Mouse (Mus musculus) cerebellum, adult (tissue): ENCODE results near the gene Bsdc1.
"Not testable (repeated sequence)": the region's sequence is repeated elsewhere in the genome, so short reads cannot be mapped to it uniquely, and the experiment has no call there.

Experiments
- ATAC-seq: cut with Nextera tagmentation; 2 replicates; pipeline ENCODE4 v1.9.2; 2017; ENCODE audit warnings: mild to moderate bottlenecking, moderate library complexity, mixed read lengths; ENCODE audit not compliant: insufficient number of reproducible peaks, low FRiP score, low TSS enrichment

Gene Bsdc1

GRCm38 (mm10) chr4:129461183-129461960 is at the start of gene Bsdc1:
Gene Bsdc1 (plus strand): TSS chr4:129461581.
- ATAC-seq, result peak; percentile 96

GRCm38 (mm10) chr4:129415892-129416291 is 45.5 kb upstream of the Bsdc1 start:
- ATAC-seq, result no peak

- no peak for ATAC-seq
Measured at GRCm38 (mm10) chr4:129416478-129416877, 44.9 kb upstream of the Bsdc1 start.

- no peak for ATAC-seq
Measured at GRCm38 (mm10) chr4:129418321-129418720, 43.1 kb upstream of the Bsdc1 start.

GRCm38 (mm10) chr4:129440340-129441063 is 20.9 kb upstream of the Bsdc1 start, which contains the start of gene Zbtb8b:
Gene Zbtb8b (minus strand): TSS chr4:129440853.
- ATAC-seq, result peak; percentile 93

DNA sequence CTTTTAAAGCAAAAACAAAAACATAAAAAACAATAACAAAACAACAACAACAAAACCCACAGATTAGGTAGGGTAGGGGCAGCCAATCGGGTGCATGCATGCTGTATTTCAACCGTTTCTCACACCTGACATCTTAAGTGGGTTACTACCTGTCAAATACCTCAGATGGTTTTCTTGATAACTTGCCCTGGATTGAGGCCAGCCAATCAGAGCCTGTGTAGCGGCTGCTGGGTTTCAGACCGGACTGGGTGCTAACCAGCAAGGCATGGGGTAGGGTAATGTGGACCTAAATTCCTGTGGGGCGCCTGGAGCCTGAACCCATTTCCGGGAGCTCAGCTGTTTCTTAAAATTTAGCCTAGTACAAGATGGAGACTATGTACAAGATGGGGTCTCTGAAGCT is 20.2 kb upstream of the Bsdc1 start:
- no peak for ATAC-seq

- no peak for ATAC-seq
Measured at GRCm38 (mm10) chr4:129447360-129447759, 14.0 kb upstream of the Bsdc1 start.

DNA sequence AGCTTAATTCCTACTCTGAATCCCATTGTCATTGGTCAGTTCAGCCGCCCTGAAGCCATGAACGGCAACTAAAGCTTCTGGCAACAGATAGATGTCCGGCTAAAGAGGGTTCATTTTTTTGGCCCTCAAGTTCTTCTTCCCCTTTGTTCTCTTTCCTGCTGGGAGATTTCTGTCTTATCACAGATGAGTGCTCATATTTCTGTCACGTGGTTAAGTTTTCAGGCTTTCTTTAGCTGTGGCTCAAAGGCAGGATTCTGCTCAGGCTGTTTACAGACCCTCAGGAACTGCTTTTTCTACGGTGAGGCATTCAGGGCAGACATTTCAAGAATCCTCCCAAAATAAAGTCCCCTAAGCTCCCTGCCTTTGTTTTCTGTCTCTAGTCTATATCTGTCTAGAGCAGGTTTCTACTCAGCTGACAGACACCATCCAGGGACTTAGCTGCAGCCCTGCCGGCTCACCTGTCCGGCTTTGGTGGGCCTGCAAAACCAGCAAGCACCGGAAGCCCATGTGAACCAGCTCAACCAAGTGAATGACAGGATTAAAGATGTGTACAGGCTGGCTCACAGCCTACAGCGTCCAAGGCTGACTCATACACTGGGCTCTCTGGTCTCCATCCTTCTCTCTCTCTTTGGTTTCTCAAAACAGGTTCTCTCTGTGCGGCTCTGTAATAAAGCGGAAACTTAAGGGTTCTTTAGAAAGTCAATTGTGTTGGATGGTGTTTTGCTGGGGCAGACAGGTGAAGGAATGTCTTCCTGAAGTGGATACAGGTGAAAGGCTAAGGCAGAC is 13.4 kb upstream of the Bsdc1 start:
- ATAC-seq, result no peak

DNA sequence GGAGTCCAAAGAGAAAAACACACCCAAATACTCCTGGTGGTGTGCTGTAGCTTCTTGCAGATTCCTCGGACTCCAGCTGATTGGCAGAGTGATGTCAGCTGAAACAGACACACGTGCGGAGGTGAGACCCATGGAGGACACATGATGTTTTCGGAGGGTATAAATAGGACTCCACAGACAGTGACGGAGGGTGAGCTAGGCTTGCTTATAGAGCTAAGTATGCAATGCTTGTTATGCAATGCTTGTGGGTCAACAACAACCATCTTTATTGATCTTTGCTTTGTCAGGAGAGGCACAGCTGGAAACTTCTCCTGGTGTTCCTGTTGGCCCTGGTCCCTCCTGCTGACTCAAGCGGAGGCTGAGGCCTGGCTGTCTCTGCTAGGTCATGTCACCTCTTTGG is 12.7 kb upstream of the Bsdc1 start:
- ATAC-seq, result no peak

DNA sequence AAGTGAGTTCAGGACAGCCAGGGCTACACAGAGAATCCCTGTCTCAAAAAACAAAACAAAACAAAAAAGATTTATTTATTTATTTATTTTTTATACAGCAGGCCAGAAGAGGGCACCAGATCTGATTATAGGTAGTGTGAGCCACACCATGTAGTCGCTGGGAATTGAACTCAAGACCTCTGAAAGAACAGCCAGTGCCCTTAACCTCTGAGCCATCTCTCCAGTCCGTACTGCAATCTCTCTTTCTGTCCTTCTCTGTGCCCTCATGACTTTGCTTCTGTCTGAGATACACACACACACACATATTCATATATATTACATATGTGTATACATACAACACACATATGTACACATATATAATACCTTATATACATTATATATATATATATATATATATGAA is 10.5 kb upstream of the Bsdc1 start:
- ATAC-seq, result no peak

- ATAC-seq, result no peak
Measured at GRCm38 (mm10) chr4:129451471-129452169, 9.8 kb upstream of the Bsdc1 start.

DNA sequence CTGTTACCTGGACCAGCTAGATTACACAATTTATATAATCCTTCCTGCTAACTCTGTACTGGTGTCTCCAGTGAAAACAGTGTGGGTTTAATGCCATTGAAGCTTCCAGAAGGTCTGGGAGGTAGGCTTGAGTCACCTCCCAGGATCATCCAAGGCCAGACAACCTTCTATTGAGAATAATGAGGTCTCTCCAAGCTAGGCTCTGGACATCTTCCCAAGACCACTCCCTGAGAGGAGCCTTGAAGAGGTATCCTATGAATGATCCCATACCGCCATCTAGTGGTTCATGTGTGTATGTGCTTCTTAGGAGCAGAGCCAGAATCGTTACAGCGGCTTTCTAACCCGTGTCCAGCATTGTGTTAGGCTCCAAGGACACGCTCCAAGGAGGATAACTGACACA is 6.1 kb upstream of the Bsdc1 start:
- peak; percentile 81; the same call in 1 of the 2 replicates for ATAC-seq

DNA sequence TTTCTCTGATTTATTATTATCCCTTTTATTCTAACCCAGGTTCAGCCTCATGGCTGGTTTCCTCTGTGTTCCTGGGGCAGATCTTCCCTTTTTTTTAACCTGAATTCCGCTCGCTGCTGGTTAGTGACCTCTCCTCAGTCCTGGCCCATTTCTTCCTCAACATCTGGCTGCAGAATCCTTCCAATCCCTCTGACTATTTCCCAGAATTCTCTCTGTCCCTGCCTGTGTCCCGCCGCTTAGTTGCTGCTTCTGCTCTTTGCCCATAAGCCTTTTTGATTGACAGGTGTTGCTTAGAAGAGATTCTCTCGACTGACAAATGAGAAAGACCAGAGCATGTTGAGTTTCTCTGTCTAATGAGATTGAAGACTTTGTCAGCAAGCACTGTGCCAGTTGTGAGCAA is 5.3 kb upstream of the Bsdc1 start:
- ATAC-seq, result no peak

GRCm38 (mm10) chr4:129457311-129457710 is 4.1 kb upstream of the Bsdc1 start:
- not testable (repeated sequence) for ATAC-seq

DNA sequence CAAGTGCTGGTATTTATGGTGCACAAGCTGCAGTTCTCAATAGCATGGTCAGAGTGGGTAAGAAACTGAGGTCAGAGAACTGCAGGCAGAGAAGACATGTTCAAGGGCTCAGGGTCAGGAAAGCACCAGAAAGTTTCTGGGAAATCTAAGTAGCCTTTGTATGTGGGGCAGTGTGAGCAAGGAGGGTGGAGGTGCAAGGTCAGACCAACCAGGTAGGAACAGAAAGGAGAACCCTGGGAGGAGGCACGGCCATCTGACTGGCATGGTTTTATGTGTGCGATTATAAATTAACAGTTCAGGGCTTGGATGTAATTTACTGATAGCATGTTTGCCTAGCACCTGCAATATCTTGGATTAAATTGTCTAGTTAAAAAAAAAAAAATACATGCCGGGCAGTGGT is 1.7 kb upstream of the Bsdc1 start:
- no peak for ATAC-seq

GRCm38 (mm10) chr4:129460827-129461182 is 576 bp upstream of the Bsdc1 start:
- ATAC-seq, result no peak

DNA sequence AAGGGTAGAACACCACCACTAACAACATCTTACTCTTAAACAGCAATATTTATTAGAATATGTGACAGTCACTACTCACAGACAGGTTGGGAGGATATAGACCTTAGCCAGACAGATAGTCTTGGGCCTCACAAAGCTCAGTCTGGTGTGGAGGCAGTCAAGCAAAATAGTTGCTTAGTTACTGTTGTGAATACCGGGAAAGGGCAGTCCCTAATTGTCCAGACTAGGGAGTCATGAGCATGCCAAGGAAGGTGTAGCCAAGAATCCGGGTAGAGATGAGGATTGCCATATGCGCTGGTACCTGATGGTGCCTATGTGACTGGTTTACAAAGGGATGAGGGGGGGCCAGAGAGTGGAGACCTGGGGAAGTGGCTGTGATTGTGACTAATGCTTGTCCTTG is 737 bp downstream of the Bsdc1 start:
- no peak for ATAC-seq

DNA sequence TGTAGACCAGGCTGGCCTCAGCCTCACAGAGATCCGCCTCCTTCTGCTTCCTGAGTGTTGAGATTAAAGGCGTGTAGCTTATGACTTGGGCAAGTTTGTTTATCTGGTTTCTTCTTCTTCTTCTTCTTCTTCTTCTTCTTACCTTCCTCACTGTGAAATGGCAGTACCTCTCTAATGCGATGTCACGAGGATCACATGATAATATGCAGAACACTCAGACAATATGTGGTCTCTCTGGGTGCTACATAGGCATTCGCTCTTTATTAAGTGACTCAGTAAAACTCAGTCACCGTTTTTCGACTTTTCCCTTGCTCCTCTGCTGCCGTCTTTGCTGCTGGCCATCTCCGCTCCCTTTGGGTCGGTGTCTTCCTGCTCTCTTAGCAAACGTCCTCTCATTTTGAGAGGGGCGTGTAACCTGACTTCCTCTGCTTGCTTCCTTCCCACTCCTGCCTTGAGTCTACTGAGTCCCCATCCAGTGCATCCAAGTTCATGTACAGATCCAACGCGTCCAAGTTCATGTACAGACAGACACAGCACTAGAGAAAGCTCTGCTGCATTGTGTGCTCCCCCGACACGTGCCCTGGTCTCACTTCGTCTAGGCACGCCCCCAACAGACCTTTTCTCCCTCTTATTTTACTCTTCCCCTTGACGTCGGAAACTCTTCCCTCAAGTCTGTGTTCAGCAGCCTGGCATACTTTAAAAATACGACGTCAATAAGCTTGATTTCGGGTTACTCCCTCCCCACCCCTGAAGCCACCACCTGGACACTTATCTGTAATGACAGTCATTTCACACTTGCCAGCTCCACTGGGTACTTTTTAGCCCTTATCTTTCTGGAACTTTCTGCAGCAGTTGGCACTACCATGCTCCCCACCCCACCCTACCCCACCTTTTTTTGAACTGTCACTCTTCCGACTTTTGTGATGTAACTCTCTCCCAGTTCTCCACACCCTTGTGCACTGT is 2.0 kb downstream of the Bsdc1 start:
- no peak for ATAC-seq

DNA sequence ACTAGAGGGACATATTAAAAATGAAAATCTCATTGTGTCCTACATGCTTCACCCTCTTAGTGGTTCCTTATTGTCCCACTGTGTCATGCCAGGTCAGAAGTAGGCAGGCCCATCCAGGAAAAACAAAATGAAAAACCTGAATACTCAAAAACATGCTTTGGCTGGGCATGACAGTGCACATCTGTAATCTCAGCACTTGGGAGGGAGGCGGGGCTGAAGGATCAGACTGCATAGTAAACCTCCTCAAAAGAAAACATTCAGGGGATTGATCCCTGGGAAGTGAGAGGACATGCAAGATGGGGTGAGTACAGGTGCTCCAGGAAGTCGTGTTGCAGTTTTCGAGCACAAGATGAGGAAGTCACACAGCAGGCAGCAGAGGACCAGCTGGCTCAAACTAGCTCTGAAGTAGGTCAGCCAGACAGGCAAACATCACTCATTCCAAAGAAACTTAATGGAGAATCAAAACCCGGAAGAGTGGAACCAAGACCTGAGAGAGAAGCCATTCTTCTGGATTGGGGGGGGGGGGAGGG is 3.0 kb downstream of the Bsdc1 start:
- no peak for ATAC-seq
